Mouse (Mus musculus): ENCODE results near the gene Pacsin1.

Gene Pacsin1

GRCm38 (mm10) chr17:27721125-27721664 is 65.9 kb downstream of the Pacsin1 start:
- CTCF ChIA-PET = interaction anchor here (0.5 kb wide), 1 partner anchor 422 kb away, joined by 3 read pairs; no protein-coding TSS in a partner anchor

- CTCF ChIA-PET = no interaction called here
Observed at GRCm38 (mm10) chr17:27724327-27724726, 69.0 kb downstream of the Pacsin1 start.

- CTCF ChIA-PET = no interaction called here
Observed at GRCm38 (mm10) chr17:27725011-27725410, 69.7 kb downstream of the Pacsin1 start.

DNA sequence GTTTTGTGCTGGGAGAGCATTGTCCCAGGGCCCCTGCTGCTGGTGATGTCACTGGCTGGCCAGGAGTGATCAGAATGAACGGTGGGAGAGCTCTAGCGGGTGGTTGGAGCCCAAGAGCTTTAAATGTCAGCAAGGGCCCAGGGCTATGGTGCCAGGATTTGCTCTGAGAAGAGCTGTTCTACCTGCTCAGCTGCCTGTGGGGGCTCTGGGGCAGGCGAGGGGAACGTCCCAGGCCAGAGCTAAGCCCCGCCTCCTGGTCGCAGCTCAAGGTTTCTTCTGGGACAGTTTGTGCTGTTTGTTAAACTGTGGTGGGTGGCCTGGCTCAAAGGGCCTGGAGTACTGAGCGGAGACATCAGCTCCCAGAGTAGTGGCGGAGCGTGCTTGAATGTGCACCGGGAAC is 70.1 kb downstream of the Pacsin1 start:
- CTCF ChIA-PET = no interaction called here

DNA sequence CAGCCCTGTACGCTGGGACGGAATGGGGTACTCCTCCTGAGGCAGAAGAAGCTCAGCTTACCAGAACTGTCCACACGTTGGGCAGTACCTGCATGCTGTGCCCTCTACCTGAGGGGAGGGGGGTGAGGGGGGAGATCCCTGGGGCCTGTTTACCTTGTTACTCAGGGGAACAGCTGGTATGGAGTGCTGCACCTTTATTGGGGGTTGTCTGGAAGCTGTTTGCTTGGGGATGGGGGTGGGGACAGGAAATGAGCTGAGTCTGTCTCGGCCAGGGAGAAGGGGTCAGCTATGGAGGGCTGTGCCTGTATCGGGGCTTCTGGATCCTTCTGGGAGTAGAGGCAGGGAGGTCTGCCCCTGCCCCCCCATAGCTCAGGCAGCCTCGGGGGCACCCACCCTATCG is 71.2 kb downstream of the Pacsin1 start:
- CTCF ChIA-PET = no interaction called here

DNA sequence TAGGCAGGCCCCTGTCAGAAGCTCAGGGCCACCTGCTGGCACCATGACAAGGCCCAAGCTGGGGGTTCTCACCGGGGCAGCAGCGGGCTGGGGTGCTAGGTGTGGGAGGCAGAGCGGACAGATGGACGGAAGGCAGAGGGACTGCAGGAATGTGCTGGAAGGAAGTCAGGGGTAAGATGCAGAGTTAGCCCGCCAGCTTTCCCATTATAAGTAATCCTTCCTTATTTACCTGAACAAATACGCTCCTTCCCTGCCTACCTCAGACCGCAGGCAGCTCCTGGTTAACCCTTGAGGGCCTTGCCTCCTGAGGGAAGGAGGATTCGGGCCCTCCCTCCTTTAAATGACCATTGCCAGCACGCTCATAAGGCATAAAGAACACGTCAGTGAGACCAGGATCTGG is 73.5 kb downstream of the Pacsin1 start, which contains the start of gene Spdef:
Gene Spdef, minus strand, starts transcription at position 186 of the 400 bp plus-strand sequence.
- CTCF ChIA-PET = no interaction called here

DNA sequence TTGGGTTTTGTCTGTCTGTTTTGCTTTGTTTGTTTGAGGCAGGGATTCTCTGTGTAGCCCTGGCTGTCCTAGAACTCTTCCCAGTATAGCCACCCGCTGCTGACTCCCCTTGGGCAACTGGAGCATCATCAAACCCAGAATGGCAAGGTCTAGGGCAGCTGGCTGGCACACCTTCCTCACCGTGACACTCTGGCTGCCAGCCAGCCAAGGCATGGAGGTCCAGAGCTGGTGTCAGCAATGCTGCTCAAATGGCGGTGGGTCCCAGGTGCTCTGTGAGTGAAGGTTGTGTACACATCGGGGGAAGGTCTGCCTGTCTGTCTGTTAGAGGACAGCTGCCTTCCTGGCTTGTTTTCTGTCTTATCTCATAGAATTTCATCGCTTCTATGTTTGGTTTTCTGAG is 76.8 kb downstream of the Pacsin1 start:
- CTCF ChIA-PET = no interaction called here

DNA sequence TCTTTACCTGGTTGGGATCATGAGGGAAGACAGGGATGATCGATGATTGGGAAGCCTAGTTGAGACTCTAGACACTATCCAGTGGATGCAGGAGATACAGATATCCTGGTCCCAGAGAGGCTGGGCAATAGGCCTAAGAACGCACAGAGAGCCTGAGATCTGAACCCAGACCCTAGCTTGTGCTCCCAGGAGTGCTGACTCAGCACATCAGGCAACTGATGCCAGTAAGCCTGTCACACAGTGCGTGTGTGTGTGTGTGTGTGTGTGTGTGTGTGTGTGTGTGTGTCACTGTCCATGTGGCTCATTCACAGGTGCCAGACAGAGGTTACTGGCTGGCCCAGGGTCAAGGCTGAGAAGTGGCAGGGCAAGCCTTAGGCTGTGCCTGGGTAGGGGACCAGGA is 77.4 kb downstream of the Pacsin1 start:
- CTCF ChIA-PET = no interaction called here

GRCm38 (mm10) chr17:27734344-27735073 is 79.2 kb downstream of the Pacsin1 start:
- CTCF ChIA-PET = no interaction called here

DNA sequence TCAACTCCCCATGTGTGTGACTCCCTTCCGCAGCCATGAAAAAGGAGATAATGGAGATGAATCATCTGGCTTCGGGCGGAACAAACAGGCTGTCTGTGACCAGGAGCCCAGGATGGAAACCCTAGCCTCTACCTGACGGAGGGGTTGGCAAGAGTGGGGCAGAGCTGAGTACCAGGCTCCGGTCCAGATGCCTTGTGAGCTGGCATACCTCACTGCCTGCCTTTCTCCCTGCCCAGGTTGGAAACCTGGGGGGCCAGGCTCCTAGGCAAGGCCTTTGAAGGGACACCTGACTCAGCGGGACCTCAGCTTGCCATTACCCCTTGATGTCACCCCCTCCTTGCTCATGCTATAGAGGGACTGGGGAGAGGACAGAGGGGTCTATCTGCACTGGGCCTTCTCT is 85.7 kb downstream of the Pacsin1 start:
- CTCF ChIA-PET = no interaction called here

GRCm38 (mm10) chr17:27746446-27746845 is 91.1 kb downstream of the Pacsin1 start:
- CTCF ChIA-PET = interaction anchor here (0.7 kb wide), 1 partner anchor 211 kb away, joined by 5 read pairs; no protein-coding TSS in a partner anchor

- CTCF ChIA-PET = interaction anchor here (0.6 kb wide), 1 partner anchor 1641 kb away, joined by 3 read pairs; no protein-coding TSS in a partner anchor
Observed at GRCm38 (mm10) chr17:27748123-27748522, 92.8 kb downstream of the Pacsin1 start.

DNA sequence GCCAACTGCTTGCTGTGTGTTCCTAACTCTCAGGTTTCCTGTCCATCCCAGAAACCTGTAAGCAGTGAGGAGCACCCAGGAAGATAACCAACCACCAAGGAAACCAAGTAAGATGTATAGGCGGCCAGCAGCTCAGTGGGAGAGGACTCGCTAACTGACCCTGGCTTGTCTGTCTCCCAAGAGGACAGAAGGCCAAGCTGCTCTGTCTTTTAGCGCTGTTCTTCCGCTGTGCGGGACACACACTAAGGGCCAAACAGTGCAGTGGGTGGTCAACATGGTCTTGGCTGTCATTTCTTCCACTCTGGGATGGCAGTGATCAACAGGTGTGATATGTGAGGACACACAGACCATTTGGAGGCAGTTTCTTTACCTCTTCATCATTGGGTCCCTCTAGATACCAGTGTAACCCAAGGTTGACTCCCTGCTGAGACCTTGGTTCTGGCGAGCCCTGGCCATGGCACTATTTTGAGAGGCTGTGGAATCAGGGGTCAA is 95.2 kb downstream of the Pacsin1 start:
- CTCF ChIA-PET = no interaction called here

- CTCF ChIA-PET = no interaction called here
Observed at GRCm38 (mm10) chr17:27751314-27752202, 96.2 kb downstream of the Pacsin1 start.

GRCm38 (mm10) chr17:27760169-27760568 is 104.9 kb downstream of the Pacsin1 start:
- CTCF ChIA-PET = no interaction called here

All from spleen, embryonic (tissue).